Mouse (Mus musculus) gastrocnemius, adult 8-10 months (tissue): Measurements from ENCODE around the gene Rps11. TPM values are rescaled to one million over a fixed set of nuclear protein-coding genes. Genes with fewer than 3 reads are reported as not detected.
A peak's percentile ranks its signal among the peaks of the same experiment; 100 is the strongest.

Experiments
- DNase-seq, 2 experiments: peaks; one replicate each; pipeline ENCODE4 v3.0.0; 2022; ENCODE audit warnings: low spot score in 2 of 2
- microRNA-seq: library from miRNA; unstranded; fragments of <30 nt; microRNA quantifications from one replicate; pipeline ENCODE4 v1.2.0, GENCODE M21; 2022
- total RNA-seq, 4 experiments: library from RNA; stranded (reverse); gene quantifications; 2 replicates each; pipeline ENCODE4 v1.2.4; 2022

Gene Rps11
- total RNA-seq, 4 experiments from 2014 or later, result 471 to 554 (median 519) TPM

DNA sequence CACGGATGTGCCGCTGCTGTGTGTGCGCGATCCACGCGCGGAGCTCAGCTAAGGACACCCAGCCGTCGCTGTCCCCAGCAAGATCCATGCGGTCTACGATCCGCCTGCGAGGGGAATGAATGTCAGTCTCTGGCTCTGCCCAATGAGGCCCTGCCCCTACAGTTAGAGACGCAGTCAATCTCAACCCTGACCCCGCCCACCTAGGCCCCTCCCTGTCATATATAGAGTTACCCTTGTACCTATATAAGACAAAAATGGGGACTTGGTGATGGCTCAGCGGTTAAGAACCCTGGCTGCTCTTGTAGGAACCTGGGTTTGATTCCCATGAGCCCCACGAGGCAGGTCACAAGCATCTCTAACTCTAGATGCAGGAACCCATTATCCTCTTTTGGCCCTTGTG is 35.6 kb downstream of the Rps11 start:
- no peak for DNase-seq

DNA sequence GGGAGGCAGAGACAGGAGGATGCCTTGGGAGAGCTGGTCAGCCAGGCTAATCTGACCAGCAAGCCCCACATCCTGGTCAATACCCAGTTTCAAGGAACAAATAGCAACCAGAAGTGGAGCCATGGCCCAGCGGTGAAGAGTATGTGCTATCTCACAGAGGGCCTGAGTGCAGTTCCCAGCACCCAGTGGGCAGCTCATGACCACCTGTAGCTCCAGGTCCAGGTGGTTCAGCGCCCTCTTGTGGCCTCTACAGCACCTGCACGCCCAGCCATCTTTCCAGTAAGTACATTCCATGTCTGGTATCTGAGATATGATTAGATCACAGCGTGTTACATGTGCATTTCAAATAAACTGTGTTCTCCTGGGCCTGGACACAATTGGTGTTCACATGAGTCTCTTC is 38.2 kb downstream of the Rps11 start:
- no peak for DNase-seq

DNA sequence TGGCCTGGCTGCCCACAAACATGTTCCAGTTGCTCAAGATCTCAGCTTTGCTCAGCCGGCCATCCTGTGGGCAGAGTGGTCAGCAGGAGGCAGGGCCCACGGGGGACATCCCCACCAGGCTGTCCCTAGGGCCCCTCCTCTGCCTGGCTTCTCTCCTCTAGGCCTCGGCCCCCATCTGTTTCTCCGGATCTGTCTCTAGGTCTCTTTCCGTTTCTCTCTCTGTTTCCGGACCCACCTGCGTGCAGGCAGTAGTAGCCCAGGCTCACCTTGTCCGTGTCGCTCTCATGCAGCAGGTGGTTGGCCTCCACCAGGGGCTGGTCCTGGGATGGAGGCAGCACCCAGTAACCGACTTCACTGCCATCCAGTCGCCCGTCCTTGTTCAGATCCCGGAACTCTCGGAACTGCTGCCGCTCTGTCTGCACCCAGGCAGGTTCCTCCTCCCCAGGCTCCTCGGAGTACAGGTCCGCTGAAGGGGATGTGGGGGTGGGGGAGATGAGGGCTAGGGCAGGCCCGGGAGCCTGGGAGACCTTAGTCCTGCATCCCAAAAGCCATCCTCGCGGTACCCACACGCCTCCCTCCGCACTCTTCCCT is 40.8 kb downstream of the Rps11 start:
- no peak for DNase-seq

DNA sequence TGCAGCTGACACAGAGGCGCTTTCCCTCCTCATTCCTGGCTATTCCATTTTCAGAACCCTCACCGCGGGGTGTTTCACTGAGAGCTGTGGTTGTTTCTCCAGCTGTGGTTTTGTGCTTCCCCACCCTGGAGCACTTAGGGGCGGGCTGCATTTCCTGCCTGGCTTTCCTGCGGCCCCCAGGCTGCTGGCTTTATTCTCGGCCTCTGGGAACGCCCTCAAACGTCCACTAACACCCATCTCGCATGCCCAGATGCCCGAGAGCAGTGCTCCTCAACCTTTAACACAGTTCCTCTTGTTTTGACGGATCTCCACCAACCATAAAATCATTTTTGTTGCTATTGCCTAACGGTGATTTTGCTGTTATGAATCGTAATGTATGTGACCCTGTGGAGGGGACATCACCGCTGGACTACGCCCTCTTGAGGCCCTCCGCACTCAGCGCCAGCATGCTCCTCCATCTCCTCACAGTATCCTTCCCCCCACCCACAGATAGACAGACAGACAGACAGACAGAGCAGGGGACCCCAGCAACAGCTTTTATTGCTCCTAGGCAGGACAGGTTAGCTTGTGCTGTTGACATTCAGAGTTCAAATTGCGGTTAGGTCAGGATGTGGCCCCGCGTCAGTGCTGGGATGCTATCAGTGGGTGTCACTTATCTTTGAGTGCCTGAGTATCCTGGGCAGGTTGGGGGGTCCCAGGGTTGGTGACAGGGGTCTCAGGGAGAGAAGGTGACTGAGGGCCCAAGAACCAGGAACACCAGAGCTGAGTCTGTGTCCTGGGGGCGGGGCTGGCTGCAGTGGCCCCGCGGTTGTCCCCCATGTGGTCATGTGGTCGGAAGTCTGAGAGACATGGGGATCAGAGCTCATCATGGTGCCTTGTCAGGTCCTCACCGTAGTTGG is 41.6 kb downstream of the Rps11 start:
- no peak for DNase-seq

DNA sequence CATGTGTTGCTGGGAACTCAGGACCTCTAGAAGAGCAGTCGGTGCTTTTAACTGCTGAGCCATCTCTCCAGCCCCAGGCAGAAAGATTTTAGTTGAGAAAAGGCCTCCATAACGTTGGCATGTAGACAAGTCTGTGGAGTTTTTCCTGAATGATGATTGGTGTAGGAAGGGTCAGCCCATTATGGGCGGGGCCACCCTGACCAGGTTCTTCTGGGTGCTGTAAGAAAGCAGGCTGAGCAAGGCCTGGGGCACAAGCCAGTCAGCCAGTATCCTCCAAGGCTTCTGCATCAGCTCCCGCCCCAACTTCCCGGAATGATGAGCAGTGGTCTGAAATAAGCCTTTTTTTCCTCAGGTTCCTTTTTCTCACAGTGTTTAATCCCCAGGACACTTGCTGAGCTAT is 43.2 kb downstream of the Rps11 start:
- no peak for DNase-seq

DNA sequence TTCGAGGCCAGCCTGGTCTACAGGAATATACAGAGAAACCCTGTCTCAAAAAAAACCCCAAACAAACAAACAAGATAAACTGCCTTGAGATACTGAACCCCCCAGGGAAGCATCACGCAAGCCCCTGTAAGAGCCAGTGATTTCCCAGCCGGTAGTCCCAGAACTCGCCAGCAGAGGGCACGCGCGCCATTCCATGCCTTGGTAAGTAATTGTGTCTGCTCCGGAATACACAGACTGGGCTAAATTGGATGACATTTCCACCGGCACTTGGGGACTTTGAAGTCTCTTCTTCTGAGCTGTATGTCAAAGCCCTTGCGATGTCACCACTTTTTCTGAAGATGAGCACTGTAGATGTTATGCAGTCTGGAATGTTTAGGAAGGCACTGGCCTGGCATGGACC is 44.4 kb downstream of the Rps11 start:
- peak; percentile 89 to 92 for DNase-seq

DNA sequence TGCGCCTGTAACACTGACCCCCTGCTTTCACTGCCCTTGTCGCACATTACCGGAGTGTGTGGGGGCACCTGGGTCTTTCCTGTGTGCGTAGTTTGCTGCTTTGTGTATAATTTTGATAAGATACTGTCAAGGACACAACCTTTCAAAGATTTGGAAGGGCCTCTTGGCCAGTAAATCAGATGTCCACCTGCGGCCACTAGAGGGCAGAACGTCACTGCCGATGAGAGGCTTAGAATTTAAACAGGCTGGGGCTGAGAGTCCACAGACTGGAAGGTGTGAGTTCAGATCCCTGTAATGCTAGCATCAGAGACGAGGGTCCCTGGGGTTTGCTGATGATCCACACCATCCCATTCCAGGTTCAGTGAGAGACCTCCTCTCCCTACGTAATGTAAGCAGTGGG is 45.7 kb downstream of the Rps11 start:
- peak; percentile 54 to 59 for DNase-seq

DNA sequence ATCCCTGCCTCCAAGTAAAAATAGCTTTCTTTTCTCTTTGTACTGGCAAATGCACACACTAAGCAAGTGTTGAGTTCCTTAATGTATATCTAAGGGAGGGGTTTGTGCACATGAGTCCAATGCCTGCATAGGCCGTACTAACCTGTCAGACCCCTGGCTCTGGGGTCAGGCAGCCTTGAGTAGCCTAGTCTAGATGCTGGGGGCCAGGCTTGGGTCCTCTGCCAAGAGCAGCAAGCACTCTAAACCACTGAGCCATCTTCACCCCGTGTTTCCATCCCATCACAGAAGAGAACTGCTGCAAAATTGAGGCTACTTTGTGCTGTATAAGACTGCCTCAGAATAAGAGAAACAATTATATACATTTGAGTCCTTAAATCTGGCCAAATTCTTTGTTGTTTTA is 46.4 kb downstream of the Rps11 start:
- no peak for DNase-seq

DNA sequence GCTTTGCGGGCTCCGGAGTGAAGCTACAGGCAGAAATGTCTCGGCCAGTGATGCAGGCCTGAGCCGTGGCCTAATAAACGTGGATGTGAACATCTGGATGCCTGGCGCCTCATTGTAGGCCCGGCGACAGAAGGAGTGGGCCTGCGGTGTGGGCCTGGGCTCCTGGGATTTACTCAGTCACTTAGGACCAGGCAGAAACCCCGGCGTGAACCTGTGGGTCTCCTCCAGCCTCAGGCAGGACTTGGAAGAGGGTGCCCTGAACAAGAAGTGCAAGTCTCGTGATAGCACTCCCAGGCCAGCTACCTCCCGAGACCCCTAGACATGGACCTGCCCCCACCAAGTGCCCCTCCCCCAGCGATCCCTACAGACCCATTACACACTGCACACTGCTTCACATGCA is 46.9 kb downstream of the Rps11 start:
- no peak for DNase-seq

DNA sequence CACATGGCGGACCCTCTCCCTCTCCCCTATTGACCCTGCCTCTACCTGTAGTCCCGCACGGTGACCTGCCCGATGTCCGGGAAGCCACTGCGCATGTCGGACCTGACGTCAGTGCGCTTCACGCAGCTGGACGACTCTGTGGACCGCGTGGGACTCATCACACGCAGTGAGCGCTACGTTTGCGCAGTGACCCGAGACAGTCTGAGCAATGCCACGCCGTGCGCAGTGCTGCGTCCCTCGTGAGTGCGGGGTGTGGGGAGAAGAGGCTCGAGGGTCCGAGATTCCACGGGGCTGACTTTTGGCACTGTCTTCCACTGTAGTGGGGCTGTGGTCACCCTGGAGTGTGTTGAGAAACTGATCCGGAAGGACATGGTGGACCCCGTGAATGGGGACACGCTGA is 47.7 kb downstream of the Rps11 start:
- no peak for DNase-seq

DNA sequence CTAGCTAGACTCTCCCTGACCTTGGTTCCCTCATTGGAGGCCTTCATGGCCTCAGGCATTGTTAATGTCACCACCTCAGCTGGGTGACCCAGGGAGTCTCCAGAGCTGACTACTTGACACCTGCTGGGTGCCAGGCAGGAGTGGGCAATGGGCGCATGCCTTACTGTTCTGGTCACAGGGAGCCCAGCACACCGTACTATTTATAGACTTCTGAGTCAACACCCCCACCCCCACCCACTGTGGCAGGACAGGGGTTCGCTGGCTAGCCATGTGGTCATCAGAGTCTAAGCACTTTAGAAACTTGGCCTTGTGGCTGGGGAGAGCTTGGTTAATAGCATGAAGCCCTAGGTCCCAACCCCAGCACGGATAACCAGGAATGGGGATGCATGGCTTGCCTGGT is 48.8 kb downstream of the Rps11 start:
- peak; percentile 43 to 63 for DNase-seq

DNA sequence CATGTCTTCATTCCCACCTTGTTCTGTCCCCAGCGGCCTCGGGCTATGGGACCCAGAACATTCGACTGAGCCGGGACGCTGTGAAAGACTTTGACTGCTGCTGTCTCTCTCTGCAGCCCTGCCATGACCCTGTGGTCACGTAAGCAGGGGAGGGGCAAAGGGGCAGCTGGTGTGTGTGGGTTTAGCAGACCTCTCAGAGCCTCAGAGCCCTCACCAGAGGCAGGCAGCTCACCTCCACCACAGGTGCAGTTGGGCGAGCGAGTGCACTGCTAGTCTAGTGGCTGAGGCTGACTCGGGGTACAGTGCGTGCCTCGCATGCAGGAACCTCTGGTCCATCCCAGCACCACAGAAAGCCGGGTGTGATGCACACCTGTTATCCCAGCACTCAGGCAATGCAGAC is 50.3 kb downstream of the Rps11 start:
- no peak for DNase-seq

DNA sequence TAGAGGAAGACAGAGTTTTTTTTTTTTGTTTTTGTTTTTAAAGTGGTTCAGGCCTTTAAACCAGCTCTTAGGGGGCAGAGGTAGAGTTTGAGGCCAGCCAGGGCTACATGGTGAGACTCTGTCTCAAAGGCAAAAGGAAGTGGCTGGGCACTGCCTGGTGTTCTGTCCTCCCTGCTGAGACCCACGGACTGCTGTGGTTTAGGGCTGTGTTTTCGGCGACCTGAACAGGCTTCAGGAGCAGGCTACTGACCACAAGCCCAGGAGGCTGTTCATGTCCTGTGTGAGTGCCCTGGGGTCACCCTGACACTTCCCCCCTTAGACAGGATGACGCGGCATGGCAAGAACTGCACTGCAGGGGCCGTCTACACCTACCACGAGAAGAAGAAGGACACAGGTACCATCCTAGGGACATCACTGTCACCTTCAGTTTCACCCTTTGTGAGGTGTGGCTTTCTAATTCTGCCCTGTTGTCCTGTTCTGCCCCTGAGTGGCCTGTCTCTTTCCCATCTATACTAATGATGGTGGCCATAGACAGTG is 51.0 kb downstream of the Rps11 start:
- DNase-seq, result no peak

Small RNA genes lying within 50 kb of the gene (microRNA-seq; reads per million reads assigned to microRNA genes)
- gene Mir150 (802 reads per million, percentile 77 among the genes with 10 or more reads in this experiment), gene Mir5121 (5.0 reads per million), gene Mir7055 (not detected)

Other genes starting within 250 kb of the Rps11 start
- 10 to 100 TPM; 64.0 to 79.1 (median 71.0) TPM for gene Med25, start 231.7 kb downstream of the Rps11 start, total RNA-seq
- 10 to 100 TPM; 17.4 to 27.1 (median 18.7) TPM for gene Fuz, start 228.4 kb downstream of the Rps11 start, total RNA-seq
- gene Ap2a1, start 194.9 kb downstream of the Rps11 start, total RNA-seq, result 10 to 100 TPM; 63.5 to 67.9 (median 65.5) TPM
- not detected for gene Tsks, start 181.2 kb downstream of the Rps11 start, total RNA-seq
- gene Cpt1c, start 149.6 kb downstream of the Rps11 start, total RNA-seq, result 1 to 10 TPM in 1 of 4 experiments, under 1 TPM in 3; 0.61 to 1.3 (median 0.71) TPM
- gene Prmt1, start 137.9 kb downstream of the Rps11 start, total RNA-seq, result 100 to 1,000 TPM; 144 to 162 (median 152) TPM
- 10 to 100 TPM; 13.5 to 22.2 (median 17.9) TPM for gene Irf3, start 126.8 kb downstream of the Rps11 start, total RNA-seq
- 10 to 100 TPM in 1 of 4 experiments, 1 to 10 TPM in 3; 8.2 to 13.0 (median 9.4) TPM for gene Bcl2l12, start 125.7 kb downstream of the Rps11 start, total RNA-seq
- 10 to 100 TPM; 43.2 to 50.7 (median 48.4) TPM for gene Scaf1, start 108.1 kb downstream of the Rps11 start, total RNA-seq
- gene Rras, start 106.5 kb downstream of the Rps11 start, total RNA-seq, result 10 to 100 TPM; 20.1 to 25.7 (median 21.3) TPM
- 10 to 100 TPM; 15.3 to 17.5 (median 15.9) TPM for gene Prr12, start 71.6 kb downstream of the Rps11 start, total RNA-seq
- gene Nosip, start 62.0 kb downstream of the Rps11 start, total RNA-seq, result 10 to 100 TPM; 24.5 to 31.0 (median 28.2) TPM
- 10 to 100 TPM in 2 of 4 experiments, 1 to 10 TPM in 2; 7.2 to 13.3 (median 10.6) TPM for gene Prrg2, start 61.8 kb downstream of the Rps11 start, total RNA-seq
- 10 to 100 TPM in 1 of 4 experiments, 1 to 10 TPM in 3; 4.1 to 10.2 (median 7.5) TPM for gene Rcn3, start 32.2 kb downstream of the Rps11 start, total RNA-seq
- gene Fcgrt, start 20.6 kb downstream of the Rps11 start, total RNA-seq, result 10 to 100 TPM; 23.8 to 37.0 (median 30.0) TPM
- 100 to 1,000 TPM; 647 to 843 (median 690) TPM for gene Rpl13a, start 4.3 kb upstream of the Rps11 start, total RNA-seq
- gene Gm45713, start 11.8 kb upstream of the Rps11 start, total RNA-seq, result not detected
- 1 to 10 TPM in 3 of 4 experiments, under 1 TPM in 1; 0.94 to 2.7 (median 2.3) TPM for gene Flt3l, start 12.0 kb upstream of the Rps11 start, total RNA-seq
- 10 to 100 TPM; 34.6 to 42.1 (median 38.3) TPM for gene Pih1d1, start 29.9 kb upstream of the Rps11 start, total RNA-seq
- 10 to 100 TPM; 10.4 to 16.9 (median 13.7) TPM for gene Aldh16a1, start 30.1 kb upstream of the Rps11 start, total RNA-seq
- gene Slc17a7, start 39.5 kb upstream of the Rps11 start, total RNA-seq, result under 1 TPM; 0.21 to 0.39 (median 0.31) TPM
- not detected for gene Gfy, start 55.1 kb upstream of the Rps11 start, total RNA-seq
- not detected for gene Pth2, start 56.6 kb upstream of the Rps11 start, total RNA-seq
- gene Ccdc155, start 80.5 kb upstream of the Rps11 start, total RNA-seq, result under 1 TPM in 1 of 4 experiments, not detected in 3; 0.25 TPM
- gene Dkkl1, start 87.7 kb upstream of the Rps11 start, total RNA-seq, result not detected
- gene Tead2, start 91.3 kb upstream of the Rps11 start, total RNA-seq, result 1 to 10 TPM in 3 of 4 experiments, under 1 TPM in 1; 0.77 to 3.1 (median 1.7) TPM
- 1 to 10 TPM in 3 of 4 experiments, under 1 TPM in 1; 0.15 to 2.0 (median 1.2) TPM for gene Cd37, start 114.7 kb upstream of the Rps11 start, total RNA-seq
- not detected for gene Slc6a16, start 116.6 kb upstream of the Rps11 start, total RNA-seq
- gene Slc6a21, start 153.1 kb upstream of the Rps11 start, total RNA-seq, result not detected
- gene Trpm4, start 209.3 kb upstream of the Rps11 start, total RNA-seq, result 10 to 100 TPM; 30.7 to 35.6 (median 32.0) TPM
- gene Hrc, start 210.9 kb upstream of the Rps11 start, total RNA-seq, result 100 to 1,000 TPM; 700 to 858 (median 833) TPM
- under 1 TPM in 3 of 4 experiments, not detected in 1; 0.07 to 0.24 (median 0.09) TPM for gene Ppfia3, start 242.6 kb upstream of the Rps11 start, total RNA-seq
- gene Lin7b, start 246.1 kb upstream of the Rps11 start, total RNA-seq, result not detected